In genomic region chr13:69086613-69087012, GRCm38 (mm10) we compare ENCODE assay signal across 9 mouse cellular contexts.
DNase-seq lines count a peak whose midpoint lies in the region; ATAC-seq and TF ChIP-seq lines count a peak whose summit lies in the region.
"Had no signal": no experiment of that assay in that cellular context is flagged by ENCODE, and none has a peak within 500 bp of the region (broad histone marks: within the 10 kb centered on the region; RNA-seq: fewer than 3 reads in every experiment).

No protein-coding gene starts in this region.

- H3K4me3 ChIP-seq in lung, adult 2 months (replicated peaks; ENCODE audit: extremely low read depth, low read depth, low read length), result no peak overlapping the region
- H3K4me3 ChIP-seq: limb, embryonic 13.5 days had no signal

- no peak for TF ChIP-seq POLR2A in lung, adult 2 months (IDR thresholded peaks at IDR 0.05; ENCODE audit: borderline replicate concordance, extremely low read depth, low read depth, low read length)

- no peak for TF ChIP-seq CTCF in lung, adult 2 months (IDR thresholded peaks at IDR 0.05; ENCODE audit: insufficient read depth, low read length)

- 39% methylated on average over 1 of the region's 1 CpGs for WGBS in lung, adult 2 months

- no peaks in the 10 kb centered on the region for H3K4me1 ChIP-seq in lung, adult 2 months (ENCODE audit: control insufficient read depth, insufficient read depth, low read length)
- H3K4me1 ChIP-seq: limb, embryonic 13.5 days had no signal

- peak; percentile 12 for DNase-seq in ovary, adult 18-20 months (ENCODE audit: low spot score)
- DNase-seq in ovary, postnatal 10 days (ENCODE audit: low spot score), result no peak
- DNase-seq in cerebellum, postnatal 14 days, result peak; percentile 77 to 85
- peak; percentile 21 for DNase-seq in gastrocnemius, postnatal 14 days
- DNase-seq in kidney, postnatal 4 days, result peak; percentile 72 to 78
- DNase-seq in lung, adult 2 months, result peak; percentile 9
- DNase-seq in right cerebral cortex, adult 18-20 months, result peak; percentile 70

- intact Hi-C loops in gastrocnemius, postnatal 14 days (cut with DNase I; ENCODE audit: low total_unique reads), result loop anchor here (10.0 kb wide), 1 partner anchor 482 kb away; no protein-coding TSS in a partner anchor

- no peak for ATAC-seq in erythroblast, adult 5-6 weeks (replicated peaks; ENCODE audit: low FRiP score, poor library complexity, severe bottlenecking)
